In genomic region chr11:97199519-97199918, GRCm38 (mm10) we compare ENCODE assay signal across 13 mouse cellular contexts.
"Had no signal": no experiment of that assay in that cellular context is flagged by ENCODE, and none has a peak within 500 bp of the region (broad histone marks: within the 10 kb centered on the region; RNA-seq: fewer than 3 reads in every experiment).

No protein-coding gene starts in this region.

- H3K4me2 ChIP-seq: kidney, embryonic 15.5 days; midbrain, embryonic 13.5 days; neural tube, embryonic 15.5 days had no signal

- DNase-seq: kidney, postnatal 14 days; lung, adult 2 months; lung, postnatal 36 days; right cerebral cortex, adult 18-20 months; right cerebral cortex, postnatal 25 days; thymus, postnatal 36 days had no signal

- H3K4me3 ChIP-seq: kidney, embryonic 15.5 days; left cerebral cortex, adult 2 months; limb, embryonic 10.5 days; midbrain, embryonic 13.5 days; myocyte; neural tube, embryonic 15.5 days had no signal

- H3K4me1 ChIP-seq: kidney, embryonic 15.5 days; limb, embryonic 10.5 days; midbrain, embryonic 13.5 days; neural tube, embryonic 15.5 days had no signal

- H3K36me3 ChIP-seq: kidney, embryonic 15.5 days; midbrain, embryonic 13.5 days; neural tube, embryonic 15.5 days had no signal

- H3K27ac ChIP-seq: kidney, embryonic 15.5 days; left cerebral cortex, adult 2 months; limb, embryonic 10.5 days; midbrain, embryonic 13.5 days; neural tube, embryonic 15.5 days had no signal

- ATAC-seq: lung, postnatal 0 days; midbrain, embryonic 13.5 days had no signal

- H3K27me3 ChIP-seq: kidney, embryonic 15.5 days; midbrain, embryonic 13.5 days; neural tube, embryonic 15.5 days had no signal

- H3K9me3 ChIP-seq: limb, embryonic 10.5 days; midbrain, embryonic 13.5 days; neural tube, embryonic 15.5 days had no signal

- H3K9ac ChIP-seq: kidney, embryonic 15.5 days; midbrain, embryonic 13.5 days; neural tube, embryonic 15.5 days had no signal
